Mouse (Mus musculus): ENCODE results near the gene Gm6588. TPM values are rescaled to one million over a fixed set of nuclear protein-coding genes. Genes with fewer than 3 reads are reported as not detected.

Gm6588 gene
- polyA plus RNA-seq, 1 experiment from 2014 or later: 0.57 TPM

GRCm38 (mm10) chr5:112481946-112482410, 32.8 kb downstream of the Gm6588 start:
- peak overlapping the region; percentile 75 for H3K27ac ChIP-seq
- WGBS: 3% methylated on average over 19 of the region's 19 CpGs
- H3K4me3 ChIP-seq (replicated peaks): 0 out of 2 replicates have a peak overlapping the region, but pooled peaks have one; percentile 2
- peak; percentile 84 for ATAC-seq (ENCODE audit: low FRiP score)
- peaks cover 55% of the 10 kb centered on the region for H3K4me1 ChIP-seq
- H3K9ac ChIP-seq: 0 out of 2 replicates have a peak overlapping the region, but pooled peaks have one; percentile 18
- peaks cover 20% of the 10 kb centered on the region for H3K27me3 ChIP-seq
- H3K36me3 ChIP-seq (replicated peaks): no peaks in the 10 kb centered on the region
- H3K4me2 ChIP-seq: peak overlapping the region; percentile 42
- no peaks in the 10 kb centered on the region for H3K9me3 ChIP-seq

- ATAC-seq (ENCODE audit: low FRiP score): 0 out of 2 replicates have a peak, but pooled peaks have one; percentile 2
- Histone ChIP-seq H3K4me3 (replicated peaks) (0 out of 2 replicates have a peak overlapping the region, but pooled peaks have one; percentile 2), H3K4me2 (peak overlapping the region; percentile 42), H3K27me3 (peaks cover 20% of the 10 kb centered on the region), H3K4me1 (peaks cover 55% of the 10 kb centered on the region), H3K27ac (peak overlapping the region; percentile 75; the same call in 1 of the 2 replicates), H3K9ac (0 out of 2 replicates have a peak overlapping the region, but pooled peaks have one; percentile 18), H3K36me3 (replicated peaks) (no peaks in the 10 kb centered on the region), H3K9me3 (no peaks in the 10 kb centered on the region)
- WGBS: 36% methylated on average over 13 of the region's 13 CpGs
Measured at GRCm38 (mm10) chr5:112482551-112482950, 33.3 kb downstream of the Gm6588 start.

DNA sequence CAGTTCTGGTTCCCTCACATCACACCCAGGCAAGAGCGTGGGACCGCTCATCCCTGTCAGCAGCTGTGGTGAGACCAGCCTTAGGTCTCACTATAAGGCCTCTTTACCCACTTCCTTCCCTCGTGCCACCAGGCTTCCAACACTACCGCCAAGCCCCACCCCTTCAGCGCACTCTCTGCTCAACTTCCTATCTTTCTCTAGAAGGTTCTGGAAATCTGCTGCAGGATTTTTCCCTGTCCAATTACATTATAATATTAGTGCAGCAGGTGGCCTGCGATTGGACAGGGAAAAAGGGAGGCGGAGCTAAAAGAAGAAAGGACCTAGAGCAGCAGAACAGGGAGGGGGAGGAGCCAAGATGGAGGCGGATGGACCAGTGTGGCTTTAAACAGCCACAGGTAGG, 33.8 kb downstream of the Gm6588 start:
- 86% methylated on average over 8 of the region's 8 CpGs for WGBS
- no peaks in the 10 kb centered on the region for H3K9me3 ChIP-seq
- 0 out of 2 replicates have a peak overlapping the region, but pooled peaks have one; percentile 19 for H3K27ac ChIP-seq
- H3K36me3 ChIP-seq (replicated peaks): no peaks in the 10 kb centered on the region
- no peak for ATAC-seq (ENCODE audit: low FRiP score)
- peaks cover 20% of the 10 kb centered on the region for H3K27me3 ChIP-seq
- H3K4me3 ChIP-seq (replicated peaks): no peak overlapping the region
- no peak overlapping the region for H3K9ac ChIP-seq
- H3K4me1 ChIP-seq: peaks cover 50% of the 10 kb centered on the region
- H3K4me2 ChIP-seq: peak overlapping the region; percentile 42; the same call in 1 of the 2 replicates

DNA sequence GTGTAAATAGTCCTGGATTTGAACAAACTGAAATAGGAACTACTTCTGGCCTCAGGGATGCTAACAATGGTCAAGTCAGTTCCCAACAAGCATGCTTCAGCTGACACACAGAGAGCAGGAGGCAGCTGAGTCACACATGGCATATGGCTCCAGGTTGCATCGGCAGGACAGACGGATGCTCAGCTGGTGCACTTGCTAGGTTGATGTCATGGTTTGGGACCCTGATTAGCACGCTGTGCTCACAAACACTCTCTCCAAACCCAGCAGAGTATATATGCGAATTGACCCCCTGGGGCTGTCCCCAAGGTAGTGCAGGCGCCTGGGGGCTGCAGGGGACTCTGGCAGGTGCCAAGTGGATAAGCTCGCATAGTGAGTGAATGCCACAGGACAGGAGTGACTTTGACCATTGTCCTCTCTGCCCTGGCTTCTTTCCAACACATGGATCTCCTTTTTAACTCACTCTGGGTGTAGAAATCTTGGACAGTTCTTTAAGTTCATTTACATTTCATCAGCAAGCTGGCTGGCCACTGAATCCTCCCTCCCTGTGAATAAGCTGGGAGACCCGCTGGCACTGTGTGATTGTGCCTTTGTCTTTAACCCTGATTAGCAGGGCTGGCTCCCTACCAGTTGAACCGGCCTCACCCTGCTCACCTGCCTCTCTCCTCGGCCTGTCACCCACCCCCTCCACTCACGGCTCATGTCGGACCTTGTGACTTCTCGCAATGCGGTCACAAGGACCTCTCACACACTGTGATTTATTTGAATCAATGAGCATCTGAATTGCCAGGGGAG, 35.9 kb downstream of the Gm6588 start:
- Histone ChIP-seq H3K4me1 (peaks cover 42% of the 10 kb centered on the region), H3K9me3 (no peaks in the 10 kb centered on the region), H3K4me3 (replicated peaks) (no peak overlapping the region)

DNA sequence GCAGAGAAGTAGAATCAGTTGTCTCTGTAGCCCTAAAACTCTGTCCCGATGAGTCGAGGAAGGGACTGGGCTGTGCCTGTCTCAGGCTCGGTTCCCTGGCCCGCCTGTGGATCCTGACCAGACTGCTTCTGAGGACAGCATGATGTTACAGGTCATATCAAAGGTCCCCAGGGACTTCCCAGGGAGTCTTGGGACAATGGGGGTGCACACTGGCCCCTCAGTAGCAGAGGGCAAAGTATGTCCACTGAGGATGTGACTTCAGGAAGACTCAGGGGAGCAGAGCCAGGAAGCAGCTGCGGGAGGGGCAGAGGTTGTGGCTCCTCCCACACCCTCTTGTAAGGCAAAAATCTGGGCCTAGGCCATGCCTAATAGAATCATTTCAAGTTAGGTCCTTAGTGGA, 37.2 kb downstream of the Gm6588 start:
- WGBS: 72% methylated on average over 5 of the region's 5 CpGs
- Histone ChIP-seq H3K9me3 (no peaks in the 10 kb centered on the region), H3K4me1 (peaks cover 37% of the 10 kb centered on the region), H3K27me3 (peaks cover 17% of the 10 kb centered on the region), H3K27ac (no peak overlapping the region), H3K36me3 (replicated peaks) (no peaks in the 10 kb centered on the region), H3K9ac (no peak overlapping the region), H3K4me3 (replicated peaks) (no peak overlapping the region), H3K4me2 (no peak overlapping the region)
- ATAC-seq (ENCODE audit: low FRiP score): no peak

More for the DNA sequence above, 35.9 kb downstream of the Gm6588 start:
- peaks cover 17% of the 10 kb centered on the region for H3K27me3 ChIP-seq
- no peaks in the 10 kb centered on the region for H3K36me3 ChIP-seq (replicated peaks)
- H3K4me2 ChIP-seq: peak overlapping the region; percentile 16
- ATAC-seq (ENCODE audit: low FRiP score): peak; percentile 21; the same call in 1 of the 2 replicates
- 11% methylated on average over 13 of the region's 13 CpGs for whole genome bisulfite sequencing
- H3K9ac ChIP-seq: 0 out of 2 replicates have a peak overlapping the region, but pooled peaks have one; percentile 36
- H3K27ac ChIP-seq: peak overlapping the region; percentile 75

GRCm38 (mm10) chr5:112487504-112487903, 38.3 kb downstream of the Gm6588 start:
- no peak for ATAC-seq (ENCODE audit: low FRiP score)
- Histone ChIP-seq H3K27me3 (peaks cover 14% of the 10 kb centered on the region), H3K36me3 (replicated peaks) (no peaks in the 10 kb centered on the region)

GRCm38 (mm10) chr5:112488101-112488776, 39.0 kb downstream of the Gm6588 start:
- no peak overlapping the region for H3K4me2 ChIP-seq
- no peaks in the 10 kb centered on the region for H3K9me3 ChIP-seq
- H3K4me1 ChIP-seq: peaks cover 26% of the 10 kb centered on the region
- H3K36me3 ChIP-seq (replicated peaks): no peaks in the 10 kb centered on the region
- peaks cover 8% of the 10 kb centered on the region for H3K27me3 ChIP-seq
- H3K9ac ChIP-seq: no peak overlapping the region
- no peak overlapping the region for H3K4me3 ChIP-seq (replicated peaks)
- ATAC-seq (ENCODE audit: low FRiP score): no peak
- H3K27ac ChIP-seq: 0 out of 2 replicates have a peak overlapping the region, but pooled peaks have one; percentile 38
- WGBS: 52% methylated on average over 8 of the region's 8 CpGs

More at GRCm38 (mm10) chr5:112487504-112487903, 38.3 kb downstream of the Gm6588 start:
- H3K4me2 ChIP-seq: no peak overlapping the region
- 91% methylated on average over 1 of the region's 1 CpGs for WGBS
- H3K4me1 ChIP-seq: peaks cover 26% of the 10 kb centered on the region
- no peak overlapping the region for H3K4me3 ChIP-seq (replicated peaks)
- no peak overlapping the region for H3K9ac ChIP-seq
- no peak overlapping the region for H3K27ac ChIP-seq
- H3K9me3 ChIP-seq: no peaks in the 10 kb centered on the region

- H3K4me2 ChIP-seq: no peak overlapping the region
- ATAC-seq (ENCODE audit: low FRiP score): no peak
- 0 out of 2 replicates have a peak overlapping the region, but pooled peaks have one; percentile 25 for H3K27ac ChIP-seq
- no peaks in the 10 kb centered on the region for H3K36me3 ChIP-seq (replicated peaks)
- peaks cover 10% of the 10 kb centered on the region for H3K4me1 ChIP-seq
- H3K9ac ChIP-seq: no peak overlapping the region
- H3K9me3 ChIP-seq: no peaks in the 10 kb centered on the region
- peaks cover 5% of the 10 kb centered on the region for H3K27me3 ChIP-seq
- 51% methylated on average over 11 of the region's 11 CpGs for WGBS
- no peak overlapping the region for H3K4me3 ChIP-seq (replicated peaks)
Measured at GRCm38 (mm10) chr5:112491489-112491888, 42.3 kb downstream of the Gm6588 start.

GRCm38 (mm10) chr5:112493492-112493891, 44.3 kb downstream of the Gm6588 start:
- H3K4me2 ChIP-seq: peak overlapping the region; percentile 26; the same call in 1 of the 2 replicates
- ATAC-seq (ENCODE audit: low FRiP score): peak; percentile 62; the same call in 1 of the 2 replicates
- H3K9me3 ChIP-seq: no peaks in the 10 kb centered on the region
- WGBS: 33% methylated on average over 11 of the region's 11 CpGs
- H3K9ac ChIP-seq: no peak overlapping the region
- no peaks in the 10 kb centered on the region for H3K27me3 ChIP-seq
- no peak overlapping the region for H3K4me3 ChIP-seq (replicated peaks)
- H3K27ac ChIP-seq: no peak overlapping the region
- H3K4me1 ChIP-seq: peaks cover 9% of the 10 kb centered on the region
- H3K36me3 ChIP-seq (replicated peaks): no peaks in the 10 kb centered on the region

DNA sequence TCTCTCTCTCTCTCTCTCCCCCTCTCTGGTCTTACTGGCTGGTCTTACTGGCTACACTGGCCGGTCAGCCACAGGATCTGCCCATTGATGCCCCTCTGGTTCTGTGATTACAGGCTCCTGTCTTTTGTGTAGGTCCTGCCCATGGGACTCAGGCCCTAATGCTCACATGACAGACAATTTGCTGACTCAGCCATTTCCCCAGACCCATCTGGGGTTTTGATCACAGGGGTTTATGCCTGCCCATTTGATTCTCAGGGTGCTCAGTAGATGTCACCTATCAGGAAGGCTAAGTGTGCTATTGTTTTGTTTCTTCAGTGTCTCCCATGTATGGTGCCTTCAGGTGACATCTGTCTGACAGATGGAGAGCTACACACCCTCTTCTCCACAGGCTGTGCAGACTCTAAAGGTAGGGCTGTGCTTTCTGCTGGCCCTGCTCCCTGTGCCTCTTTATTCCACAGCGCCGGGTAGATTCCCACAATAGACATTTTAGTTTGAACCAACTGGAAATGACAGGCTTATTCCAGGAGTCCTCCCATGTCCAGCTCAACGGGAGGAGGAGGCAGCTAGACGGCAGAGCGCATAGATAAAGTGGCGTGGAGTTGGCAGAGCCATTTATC, 47.6 kb downstream of the Gm6588 start:
- Histone ChIP-seq H3K4me3 (replicated peaks) (no peak overlapping the region), H3K27me3 (no peaks in the 10 kb centered on the region), H3K4me2 (no peak overlapping the region), H3K4me1 (peaks cover 39% of the 10 kb centered on the region), H3K27ac (no peak overlapping the region), H3K9ac (no peak overlapping the region), H3K9me3 (no peaks in the 10 kb centered on the region), H3K36me3 (replicated peaks) (no peaks in the 10 kb centered on the region)
- no peak for ATAC-seq (ENCODE audit: low FRiP score)
- 85% methylated on average over 7 of the region's 7 CpGs for WGBS

DNA sequence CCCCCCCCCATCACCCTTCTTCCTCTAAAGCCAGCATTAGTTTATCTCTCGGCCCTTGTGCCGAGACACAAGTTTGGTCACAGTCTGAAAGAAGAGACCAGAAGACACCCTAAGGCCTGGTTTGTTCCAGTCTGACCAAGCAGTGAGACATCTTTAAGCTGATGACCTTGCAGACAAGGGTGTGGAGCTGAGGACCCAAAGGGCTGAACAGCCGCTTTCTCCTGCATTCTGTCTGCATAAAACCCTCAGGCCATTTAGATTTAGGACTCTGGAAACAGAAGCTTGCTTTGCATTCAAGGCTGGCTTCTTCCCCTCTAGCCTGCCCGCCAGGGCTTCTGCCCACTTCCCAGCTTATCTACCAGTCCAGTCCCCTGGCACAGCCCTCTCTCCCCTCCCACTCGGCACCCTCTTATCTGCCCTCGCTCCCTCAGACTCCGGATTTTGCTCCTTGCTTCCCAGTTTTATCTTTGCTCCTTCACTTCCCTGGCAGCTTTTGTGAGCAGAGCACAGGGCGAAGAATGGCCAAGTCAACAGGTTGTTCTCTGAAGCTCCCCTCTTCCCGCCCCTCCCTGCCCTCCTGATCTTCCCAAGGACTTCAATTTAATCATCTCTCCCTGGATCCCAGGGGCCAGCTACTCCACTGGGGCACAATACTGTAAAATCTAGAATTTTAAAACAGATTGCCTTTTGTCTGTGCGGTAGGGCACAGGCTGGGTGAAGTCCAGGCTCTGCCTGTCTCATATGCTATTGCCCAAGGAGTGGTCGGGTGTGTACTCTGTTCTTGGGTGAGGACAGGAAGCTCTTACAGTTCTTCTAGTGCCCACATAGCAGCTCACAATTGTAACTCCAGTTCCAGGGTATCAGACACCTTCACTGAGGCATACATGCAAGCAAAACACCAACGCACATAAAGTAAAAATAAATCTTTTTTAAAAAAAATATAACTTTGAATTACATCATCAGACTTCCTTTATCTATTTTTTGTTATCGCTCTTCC, 50.0 kb downstream of the Gm6588 start:
- no peak overlapping the region; the same call in 1 of the 2 replicates for H3K27ac ChIP-seq
- no peaks in the 10 kb centered on the region for H3K9me3 ChIP-seq
- H3K9ac ChIP-seq: no peak overlapping the region
- H3K4me2 ChIP-seq: no peak overlapping the region
- no peaks in the 10 kb centered on the region for H3K36me3 ChIP-seq (replicated peaks)
- peaks cover 30% of the 10 kb centered on the region for H3K4me1 ChIP-seq
- no peak overlapping the region for H3K4me3 ChIP-seq (replicated peaks)
- H3K27me3 ChIP-seq: no peaks in the 10 kb centered on the region
- no peak for ATAC-seq (ENCODE audit: low FRiP score)
- WGBS: 73% methylated on average over 13 of the region's 13 CpGs
